Mouse (Mus musculus) liver, embryonic 13.5 days (tissue): ENCODE data around the gene Fsd2. TPM values are rescaled to one million over a fixed set of nuclear protein-coding genes. Genes with fewer than 3 reads are reported as not detected.

Experiments
- ATAC-seq: fragments of 200-750 bp; cut with Nextera tagmentation; 2 replicates; pipeline ENCODE4 v1.8.0; 2017; ENCODE audit warnings: low read depth, mild to moderate bottlenecking, moderate number of reproducible peaks, moderate library complexity
- DNase-seq: peaks from one replicate; pipeline ENCODE4 v3.0.0; 2022
- H3K27ac ChIP-seq: fragments of 300-500 bp; sonication (generic); 2 replicates; pipeline ENCODE4 v1.5.1; 2015; ENCODE audit warnings: moderate library complexity, mild to moderate bottlenecking, inconsistent platforms
- H3K27me3 ChIP-seq: fragments of 300-500 bp; sonication (generic); 2 replicates; pipeline ENCODE4 v1.6.1; 2015; ENCODE audit warnings: mild to moderate bottlenecking, inconsistent platforms
- H3K36me3 ChIP-seq: fragments of 300-500 bp; sonication (generic); 2 replicates; pipeline ENCODE4 v1.6.1; 2015; ENCODE audit warnings: mild to moderate bottlenecking, inconsistent platforms
- H3K4me1 ChIP-seq: fragments of 300-500 bp; sonication (generic); replicated peaks from 2 replicates; pipeline ENCODE4 v1.6.1; 2015; ENCODE audit warnings: inconsistent platforms
- H3K4me2 ChIP-seq: fragments of 300-500 bp; sonication (generic); 2 replicates; pipeline ENCODE4 v1.6.1; 2015; ENCODE audit warnings: inconsistent platforms, mild to moderate bottlenecking, moderate library complexity
- H3K4me3 ChIP-seq: fragments of 300-500 bp; sonication (generic); replicated peaks from 2 replicates; pipeline ENCODE4 v1.5.1; 2015; ENCODE audit warnings: mild to moderate bottlenecking, inconsistent platforms
- H3K9ac ChIP-seq: fragments of 300-500 bp; sonication (generic); 2 replicates; pipeline ENCODE4 v1.6.1; 2015; ENCODE audit warnings: mild to moderate bottlenecking, inconsistent platforms
- H3K9me3 ChIP-seq: fragments of 300-500 bp; sonication (generic); replicated peaks from 2 replicates; pipeline ENCODE4 v1.6.1; 2016; ENCODE audit warnings: inconsistent platforms
- WGBS: fragments of 180-500 bp; shearing (Covaris S2); methylation state at CpG from one replicate; pipeline ENCODE4 v1.1.7; 2015; ENCODE audit not compliant: insufficient replicate concordance; 5-methylcytosine and 5-hydroxymethylcytosine counted together
- polyA plus RNA-seq: library from polyadenylated mRNA; unstranded; fragments of >200 nt; fragmentation: Nextera tagmentation; extraction: Ambion mirVana; gene quantifications from 2 replicates; pipeline ENCODE4 v1.2.1, GENCODE M21; 2015

Fsd2 gene
- polyA plus RNA-seq, 1 experiment from 2014 or later = 0.06 TPM

DNA sequence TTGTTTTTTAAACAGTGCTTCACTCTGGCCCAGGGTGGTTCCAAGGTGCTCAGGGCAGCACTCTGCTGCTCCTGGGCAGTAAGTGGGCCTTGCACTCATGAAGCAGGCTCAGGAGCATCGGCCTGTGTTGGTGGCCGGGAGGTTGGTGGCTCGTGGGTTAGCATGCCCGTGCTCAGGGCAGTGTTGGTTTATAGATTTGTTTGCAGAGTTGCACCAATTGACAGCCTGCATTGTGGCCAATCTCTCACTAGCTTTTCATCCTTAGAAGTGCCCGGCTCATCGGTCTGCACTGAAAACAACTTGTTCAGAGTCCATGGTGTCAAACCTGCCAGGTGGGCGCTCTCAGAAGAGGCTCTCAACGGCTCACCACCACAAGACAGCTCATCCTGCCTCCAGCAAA lies 26.6 kb upstream of the Fsd2 start:
- Histone ChIP-seq H3K36me3 (peaks cover 97% of the 10 kb centered on the region), H3K27me3 (no peaks in the 10 kb centered on the region), H3K9me3 (no peaks in the 10 kb centered on the region), H3K4me1 (no peaks in the 10 kb centered on the region), H3K4me3 (no peak overlapping the region), H3K27ac (no peak overlapping the region), H3K4me2 (no peak overlapping the region), H3K9ac (no peak overlapping the region)
- WGBS = 84% methylated on average over 8 of the region's 8 CpGs
- DNase-seq (no peak), ATAC-seq (no peak)

DNA sequence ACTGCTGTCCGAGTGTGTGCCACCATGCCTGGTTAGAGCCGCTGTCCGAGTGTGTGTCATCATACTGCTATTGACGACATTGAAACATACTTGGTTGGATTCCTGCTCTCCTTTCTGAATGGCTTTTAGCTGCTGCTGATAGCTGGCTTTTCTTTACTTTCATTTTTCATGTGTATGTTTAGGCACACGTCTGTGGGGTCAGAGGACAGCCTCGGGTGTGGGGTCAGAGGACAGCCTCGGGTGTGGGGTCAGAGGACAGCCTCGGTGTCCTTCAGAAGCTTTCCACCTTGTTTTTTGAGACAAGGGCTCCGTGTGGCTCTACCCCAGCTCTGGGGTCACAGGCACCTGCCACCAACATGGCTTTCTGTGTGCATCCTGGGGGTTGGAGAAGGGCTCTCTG lies 25.9 kb upstream of the Fsd2 start:
- Histone ChIP-seq H3K4me1 (no peaks in the 10 kb centered on the region), H3K36me3 (peaks cover 97% of the 10 kb centered on the region)

DNA sequence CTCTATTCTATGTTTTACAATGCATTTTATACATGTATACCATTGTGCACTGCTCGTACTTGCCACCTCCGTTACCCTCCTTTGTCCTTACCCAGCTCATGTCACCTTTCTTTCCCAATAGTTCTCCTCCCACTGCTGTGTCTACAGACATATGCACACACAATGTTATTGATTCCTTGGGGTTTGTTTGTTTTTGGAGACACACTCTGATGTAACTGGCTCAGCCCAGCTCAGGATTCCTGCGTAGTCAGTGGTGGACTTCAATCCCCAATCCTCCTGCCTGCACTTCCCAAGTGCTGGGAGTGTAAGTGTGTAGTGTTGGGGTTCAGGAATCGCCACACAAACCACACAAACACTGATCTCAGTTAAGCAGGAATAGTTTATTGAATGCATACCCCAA lies 20.5 kb upstream of the Fsd2 start:
- no peak overlapping the region for H3K9ac ChIP-seq
- peak overlapping the region; percentile 60; the same call in 1 of the 2 replicates for H3K27ac ChIP-seq
- no peaks in the 10 kb centered on the region for H3K27me3 ChIP-seq
- peaks cover 74% of the 10 kb centered on the region for H3K36me3 ChIP-seq
- H3K4me1 ChIP-seq = 0 out of 2 replicates have a peak, but pooled peaks cover 3% of the 10 kb centered on the region
- no peak overlapping the region for H3K4me2 ChIP-seq
- WGBS = 72% methylated on average over 4 of the region's 4 CpGs
- peak; percentile 76 for ATAC-seq
- no peak for DNase-seq
- H3K4me3 ChIP-seq = no peak overlapping the region
- H3K9me3 ChIP-seq = no peaks in the 10 kb centered on the region

More for the DNA sequence above, 25.9 kb upstream of the Fsd2 start:
- H3K27ac ChIP-seq = no peak overlapping the region
- H3K4me2 ChIP-seq = no peak overlapping the region
- H3K9me3 ChIP-seq = no peaks in the 10 kb centered on the region
- ATAC-seq = no peak
- DNase-seq = no peak
- H3K9ac ChIP-seq = no peak overlapping the region
- no peaks in the 10 kb centered on the region for H3K27me3 ChIP-seq
- H3K4me3 ChIP-seq = no peak overlapping the region
- WGBS = 82% methylated on average over 9 of the region's 9 CpGs

GRCm38 (mm10) chr7:81585326-81585725 lies 18.6 kb upstream of the Fsd2 start:
- no peaks in the 10 kb centered on the region for H3K9me3 ChIP-seq
- 86% methylated on average over 7 of the region's 7 CpGs for WGBS
- DNase-seq (no peak), ATAC-seq (no peak)
- no peak overlapping the region for H3K4me3 ChIP-seq
- 0 out of 2 replicates have a peak, but pooled peaks cover 3% of the 10 kb centered on the region for H3K4me1 ChIP-seq
- peaks cover 55% of the 10 kb centered on the region for H3K36me3 ChIP-seq
- no peak overlapping the region for H3K9ac ChIP-seq
- H3K27ac ChIP-seq = no peak overlapping the region; the same call in 1 of the 2 replicates
- H3K27me3 ChIP-seq = no peaks in the 10 kb centered on the region
- no peak overlapping the region for H3K4me2 ChIP-seq

- H3K4me3 ChIP-seq = no peak overlapping the region
- WGBS = 70% methylated on average over 3 of the region's 3 CpGs
Observed at GRCm38 (mm10) chr7:81583512-81583911, 16.8 kb upstream of the Fsd2 start.

DNA sequence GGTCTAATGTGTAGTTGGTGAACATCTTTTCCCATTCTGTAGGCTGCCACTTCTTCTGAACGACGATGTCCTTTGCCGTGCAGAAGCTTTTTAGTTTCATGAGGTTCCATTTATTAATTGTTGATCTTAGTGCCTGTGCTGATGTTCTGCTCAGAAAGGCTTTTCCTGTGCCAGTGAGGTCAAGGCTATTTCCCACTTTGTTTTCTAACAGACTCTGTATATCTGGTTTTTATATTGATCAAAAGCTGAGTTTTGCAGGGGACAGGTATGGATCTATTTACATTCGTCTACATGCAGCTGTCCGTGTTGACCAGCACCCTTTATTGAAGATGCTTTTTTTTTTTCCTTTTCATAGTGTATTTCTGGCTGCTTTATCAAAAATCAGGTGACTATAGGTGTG lies 12.6 kb upstream of the Fsd2 start:
- Histone ChIP-seq H3K36me3 (peaks cover 50% of the 10 kb centered on the region), H3K4me2 (no peak overlapping the region), H3K4me1 (peaks cover 20% of the 10 kb centered on the region), H3K9ac (no peak overlapping the region), H3K27ac (no peak overlapping the region), H3K27me3 (no peaks in the 10 kb centered on the region), H3K4me3 (no peak overlapping the region), H3K9me3 (no peaks in the 10 kb centered on the region)
- ATAC-seq (no peak), DNase-seq (no peak)
- WGBS = 86% methylated on average over 5 of the region's 5 CpGs

More at GRCm38 (mm10) chr7:81583512-81583911, 16.8 kb upstream of the Fsd2 start:
- no peak overlapping the region for H3K4me2 ChIP-seq
- H3K27ac ChIP-seq = no peak overlapping the region
- H3K4me1 ChIP-seq = peaks cover 12% of the 10 kb centered on the region
- H3K27me3 ChIP-seq = no peaks in the 10 kb centered on the region
- no peak overlapping the region for H3K9ac ChIP-seq
- no peaks in the 10 kb centered on the region for H3K9me3 ChIP-seq
- DNase-seq (no peak), ATAC-seq (no peak)
- H3K36me3 ChIP-seq = peaks cover 52% of the 10 kb centered on the region

DNA sequence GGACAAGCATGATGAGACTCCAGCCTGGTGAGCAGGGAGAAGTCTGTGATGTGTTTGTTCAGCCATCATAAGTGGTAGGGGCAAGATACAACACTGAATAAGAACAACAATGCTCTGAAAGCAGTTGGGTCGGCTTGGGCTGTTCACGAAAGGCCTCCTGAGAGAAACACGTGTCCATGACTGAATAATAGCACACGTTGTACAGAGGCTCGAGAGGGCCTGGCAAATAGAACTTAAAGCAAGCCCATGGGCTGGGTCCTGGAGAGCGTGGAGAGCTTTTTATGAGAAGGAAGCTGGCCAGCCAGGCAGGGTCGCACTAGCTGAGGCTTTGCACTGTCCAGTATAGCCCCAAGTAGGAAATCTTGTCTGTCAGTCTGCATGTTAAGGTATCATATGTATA lies 11.7 kb upstream of the Fsd2 start:
- Histone ChIP-seq H3K27me3 (no peaks in the 10 kb centered on the region), H3K9ac (no peak overlapping the region), H3K9me3 (no peaks in the 10 kb centered on the region), H3K27ac (no peak overlapping the region), H3K4me1 (peaks cover 27% of the 10 kb centered on the region), H3K4me2 (no peak overlapping the region), H3K4me3 (no peak overlapping the region), H3K36me3 (peaks cover 50% of the 10 kb centered on the region)
- no peak for ATAC-seq
- WGBS = 85% methylated on average over 7 of the region's 7 CpGs
- no peak for DNase-seq

DNA sequence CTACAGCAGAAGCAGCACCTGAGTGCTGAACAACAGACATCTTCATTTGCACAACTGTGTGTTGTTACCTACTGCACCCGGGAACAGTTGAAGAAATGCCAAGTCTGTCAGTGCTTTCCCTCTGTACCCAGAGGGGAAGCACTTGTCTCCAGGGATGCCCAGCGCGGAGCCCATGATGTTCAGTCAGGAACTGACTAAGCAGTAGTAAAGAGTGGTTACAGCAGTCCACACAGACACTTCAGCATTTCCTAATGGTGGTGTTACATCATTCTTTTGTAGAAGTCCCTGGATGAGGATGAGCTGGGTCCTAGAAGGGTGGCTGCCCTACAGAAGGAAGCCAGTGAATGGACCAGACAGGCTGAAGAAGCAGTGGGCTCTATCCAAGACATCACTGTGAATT lies 11.1 kb upstream of the Fsd2 start:
- Histone ChIP-seq H3K9ac (no peak overlapping the region), H3K36me3 (peaks cover 50% of the 10 kb centered on the region), H3K4me2 (no peak overlapping the region), H3K27me3 (no peaks in the 10 kb centered on the region), H3K4me3 (no peak overlapping the region), H3K4me1 (peaks cover 33% of the 10 kb centered on the region), H3K9me3 (no peaks in the 10 kb centered on the region), H3K27ac (no peak overlapping the region)
- 88% methylated on average over 3 of the region's 3 CpGs for WGBS
- no peak for ATAC-seq
- DNase-seq = no peak

DNA sequence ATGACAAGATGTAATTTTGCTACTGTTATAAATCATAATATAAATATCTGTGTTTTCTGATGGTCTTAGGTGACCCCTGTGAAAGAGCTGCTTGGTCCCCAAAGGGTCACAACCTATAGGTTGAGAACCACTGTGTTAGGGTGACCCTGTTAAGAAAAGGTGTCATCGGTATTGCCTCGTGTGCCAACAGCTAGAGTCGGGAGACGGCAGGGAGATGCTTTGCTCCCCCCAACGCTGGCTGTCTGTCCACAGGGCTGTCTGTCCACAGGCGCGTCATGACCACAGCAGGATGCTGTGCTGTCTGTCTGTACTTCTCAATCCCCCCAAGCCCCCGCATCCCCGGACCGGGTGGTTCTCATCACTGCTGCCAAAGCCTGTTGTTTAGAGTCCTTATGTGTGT lies 8.9 kb upstream of the Fsd2 start:
- 82% methylated on average over 10 of the region's 10 CpGs for WGBS
- Histone ChIP-seq H3K27me3 (no peaks in the 10 kb centered on the region), H3K4me3 (no peak overlapping the region), H3K27ac (no peak overlapping the region), H3K4me2 (no peak overlapping the region), H3K36me3 (peaks cover 50% of the 10 kb centered on the region), H3K9me3 (no peaks in the 10 kb centered on the region), H3K9ac (no peak overlapping the region), H3K4me1 (peaks cover 45% of the 10 kb centered on the region)
- no peak for DNase-seq
- no peak for ATAC-seq

DNA sequence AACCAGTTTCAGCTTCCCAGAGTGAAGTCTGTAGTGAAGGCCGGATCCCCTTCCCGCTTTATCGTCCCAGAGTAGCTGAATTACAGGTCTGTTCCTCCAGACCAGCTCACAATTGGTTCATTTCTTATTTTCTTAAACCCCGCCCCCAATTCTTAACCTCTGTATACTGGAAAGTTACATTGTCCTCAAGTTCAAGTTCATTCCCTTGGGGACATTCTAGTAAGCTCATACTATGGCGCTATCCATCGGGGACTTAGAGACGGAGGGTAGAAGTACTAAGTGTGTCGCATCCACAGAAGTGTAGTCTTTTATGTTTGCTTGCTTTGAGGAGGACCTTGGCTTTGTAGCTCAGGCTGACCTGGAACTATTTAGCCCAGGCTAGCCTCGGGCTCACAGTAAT lies 7.1 kb upstream of the Fsd2 start:
- H3K4me3 ChIP-seq = no peak overlapping the region; the same call in 1 of the 2 replicates
- 88% methylated on average over 9 of the region's 9 CpGs for WGBS

GRCm38 (mm10) chr7:81573397-81573796 lies 6.7 kb upstream of the Fsd2 start:
- Histone ChIP-seq H3K4me1 (peaks cover 39% of the 10 kb centered on the region), H3K36me3 (peaks cover 36% of the 10 kb centered on the region), H3K4me3 (peak overlapping the region; percentile 97), H3K27me3 (no peaks in the 10 kb centered on the region), H3K9ac (peak overlapping the region; percentile 97; the same call in 1 of the 2 replicates), H3K27ac (peak overlapping the region; percentile 97), H3K9me3 (no peaks in the 10 kb centered on the region), H3K4me2 (peak overlapping the region; percentile 79)
- 55% methylated on average over 6 of the region's 6 CpGs for WGBS
- ATAC-seq (peak; percentile 30; the same call in 1 of the 2 replicates), DNase-seq (peak; percentile 66)

More for the DNA sequence above, 7.1 kb upstream of the Fsd2 start:
- Histone ChIP-seq H3K27ac (peak overlapping the region; percentile 97), H3K36me3 (peaks cover 40% of the 10 kb centered on the region), H3K4me1 (peaks cover 44% of the 10 kb centered on the region), H3K4me2 (peak overlapping the region; percentile 79), H3K9me3 (no peaks in the 10 kb centered on the region), H3K9ac (0 out of 2 replicates have a peak overlapping the region, but pooled peaks have one; percentile 97), H3K27me3 (no peaks in the 10 kb centered on the region)
- ATAC-seq = no peak
- no peak for DNase-seq

- H3K27me3 ChIP-seq = no peaks in the 10 kb centered on the region
- peak overlapping the region; percentile 97 for H3K27ac ChIP-seq
- 42% methylated on average over 6 of the region's 6 CpGs for WGBS
- DNase-seq (peak; percentile 13), ATAC-seq (no peak)
- H3K4me3 ChIP-seq = peak overlapping the region; percentile 97
- H3K36me3 ChIP-seq = peaks cover 30% of the 10 kb centered on the region
- peaks cover 34% of the 10 kb centered on the region for H3K4me1 ChIP-seq
- H3K9me3 ChIP-seq = no peaks in the 10 kb centered on the region
- H3K9ac ChIP-seq = peak overlapping the region; percentile 97
- peak overlapping the region; percentile 79 for H3K4me2 ChIP-seq
Observed at GRCm38 (mm10) chr7:81572610-81573268, 6.0 kb upstream of the Fsd2 start.
